Mouse (Mus musculus): ENCODE data around the gene Gm10668.
"Not testable (repeated sequence)": the region's sequence is repeated elsewhere in the genome, so short reads cannot be mapped to it uniquely, and the experiment has no call there.

The Gm10668 gene

GRCm38 (mm10) chr7:20730524-20730923 is at the start of gene Gm10668:
Gene Gm10668 (minus strand): TSS chr7:20730624.
- not testable (repeated sequence) for DNase-seq

GRCm38 (mm10) chr7:20770885-20771284 is 40.5 kb upstream of the Gm10668 start, which contains the start of gene Vmn1r112:
Gene Vmn1r112 (plus strand): TSS chr7:20771185.
- not testable (repeated sequence) for DNase-seq

GRCm38 (mm10) chr7:20703116-20703515 is 27.3 kb downstream of the Gm10668 start, which contains the start of gene Vmn1r111:
Gene Vmn1r111 (minus strand): TSS chr7:20703216.
- DNase-seq: not testable (repeated sequence)
